10 mouse cellular contexts compared by ENCODE assay signal in genomic region chr3:27982436-27983017, GRCm38 (mm10). TPM values are rescaled to one million over a fixed set of nuclear protein-coding genes. Genes with fewer than 3 reads are reported as not detected.
DNase-seq lines count a peak whose midpoint lies in the region; ATAC-seq and TF ChIP-seq lines count a peak whose summit lies in the region.
"Had no signal": no experiment of that assay in that cellular context is flagged by ENCODE, and none has a peak within 500 bp of the region (broad histone marks: within the 10 kb centered on the region; RNA-seq: fewer than 3 reads in every experiment).

No protein-coding gene starts in this region.

- H3K4me3 ChIP-seq in liver, adult 2 months (ENCODE audit: insufficient read depth, low read depth, low read length): no peak overlapping the region
- H3K4me3 ChIP-seq in liver, embryonic 12.5 days: no peak overlapping the region
- H3K4me3 ChIP-seq in embryonic facial prominence, embryonic 10.5 days: no peak overlapping the region
- H3K4me3 ChIP-seq in limb, embryonic 10.5 days: no peak overlapping the region
- H3K4me3 ChIP-seq in neural tube, embryonic 12.5 days: no peak overlapping the region
- H3K4me3 ChIP-seq: midbrain, embryonic 12.5 days had no signal

- H3K9ac ChIP-seq in liver, adult 2 months (ENCODE audit: low read depth, low read length): no peak overlapping the region
- no peak overlapping the region for H3K9ac ChIP-seq in liver, embryonic 12.5 days
- H3K9ac ChIP-seq in neural tube, embryonic 12.5 days: no peak overlapping the region
- H3K9ac ChIP-seq: midbrain, embryonic 12.5 days had no signal

- H3K9me3 ChIP-seq in liver, embryonic 12.5 days (replicated peaks): no peaks in the 10 kb centered on the region
- no peaks in the 10 kb centered on the region for H3K9me3 ChIP-seq in embryonic facial prominence, embryonic 10.5 days
- no peaks in the 10 kb centered on the region for H3K9me3 ChIP-seq in limb, embryonic 10.5 days (replicated peaks)
- H3K9me3 ChIP-seq in neural tube, embryonic 12.5 days: no peaks in the 10 kb centered on the region
- H3K9me3 ChIP-seq: G1E; midbrain, embryonic 12.5 days had no signal

- 0 out of 2 replicates have a peak, but pooled peaks cover 4% of the 10 kb centered on the region for H3K79me2 ChIP-seq in liver, adult 2 months (ENCODE audit: control insufficient read depth, insufficient read depth, low read length)

- H3K4me2 ChIP-seq in liver, embryonic 12.5 days: no peak overlapping the region
- no peak overlapping the region for H3K4me2 ChIP-seq in neural tube, embryonic 12.5 days (replicated peaks)
- H3K4me2 ChIP-seq: midbrain, embryonic 12.5 days had no signal

- no peaks in the 10 kb centered on the region for H3K27me3 ChIP-seq in liver, adult 2 months (ENCODE audit: control insufficient read depth, insufficient read depth, low read length)
- no peaks in the 10 kb centered on the region for H3K27me3 ChIP-seq in liver, embryonic 12.5 days (replicated peaks)
- no peaks in the 10 kb centered on the region for H3K27me3 ChIP-seq in embryonic facial prominence, embryonic 10.5 days (replicated peaks; ENCODE audit: low read depth, poor library complexity, severe bottlenecking)
- no peaks in the 10 kb centered on the region for H3K27me3 ChIP-seq in limb, embryonic 10.5 days (ENCODE audit: low read depth, poor library complexity, severe bottlenecking)
- no peaks in the 10 kb centered on the region for H3K27me3 ChIP-seq in neural tube, embryonic 12.5 days (replicated peaks)
- H3K27me3 ChIP-seq: midbrain, embryonic 12.5 days had no signal

- peaks cover 9% of the 10 kb centered on the region for H3K4me1 ChIP-seq in liver, adult 2 months (ENCODE audit: control insufficient read depth, insufficient read depth, low read length)
- peaks cover 7% of the 10 kb centered on the region for H3K4me1 ChIP-seq in liver, embryonic 12.5 days
- H3K4me1 ChIP-seq in embryonic facial prominence, embryonic 10.5 days: peaks cover 13% of the 10 kb centered on the region
- H3K4me1 ChIP-seq in limb, embryonic 10.5 days: peaks cover 8% of the 10 kb centered on the region; the same call in 1 of the 2 replicates
- peaks cover 11% of the 10 kb centered on the region; the same call in 1 of the 2 replicates for H3K4me1 ChIP-seq in neural tube, embryonic 12.5 days

- no peak overlapping the region for H3K27ac ChIP-seq in liver, adult 2 months (replicated peaks; ENCODE audit: insufficient read depth, low read depth, low read length)
- H3K27ac ChIP-seq in liver, embryonic 12.5 days: no peak overlapping the region
- H3K27ac ChIP-seq in embryonic facial prominence, embryonic 10.5 days (replicated peaks): no peak overlapping the region
- no peak overlapping the region for H3K27ac ChIP-seq in limb, embryonic 10.5 days
- no peak overlapping the region for H3K27ac ChIP-seq in neural tube, embryonic 12.5 days
- H3K27ac ChIP-seq: midbrain, embryonic 12.5 days had no signal

- WGBS in liver, adult 2 months: 32% methylated on average over 7 of the region's 7 CpGs
- WGBS in liver, embryonic 12.5 days (ENCODE audit: insufficient replicate concordance): 36% methylated on average over 7 of the region's 7 CpGs
- 42% methylated on average over 7 of the region's 7 CpGs for WGBS in embryonic facial prominence, embryonic 10.5 days
- WGBS in limb, embryonic 10.5 days: 43% methylated on average over 7 of the region's 7 CpGs
- WGBS in neural tube, embryonic 12.5 days: 55% methylated on average over 7 of the region's 7 CpGs

- TF ChIP-seq POLR2A in liver, adult 2 months (IDR thresholded peaks at IDR 0.05; ENCODE audit: extremely low read depth, insufficient read depth, low read length): no peak

- DNase-seq in liver, adult 2 months (ENCODE audit: extremely low read depth, low read depth, low spot score): peak; percentile 70
- DNase-seq in embryonic facial prominence, embryonic 10.5 days (ENCODE audit: low spot score): peak; percentile 71
- peak; percentile 97 for DNase-seq in heart, adult 11 months
- DNase-seq in kidney, adult 9 months: peak; percentile 93
- peak; percentile 54 for DNase-seq in limb, embryonic 10.5 days (ENCODE audit: low spot score)
- DNase-seq in thymus, postnatal 36 days: peak; percentile 9 to 14

- peak; percentile 58 for TF ChIP-seq CTCF in liver, adult 2 months (IDR thresholded peaks at IDR 0.05; ENCODE audit: low read depth, low read length)

- no peak for ATAC-seq in liver, embryonic 12.5 days
- peak; percentile 60 for ATAC-seq in neural tube, embryonic 12.5 days (ENCODE audit: low FRiP score, low read depth)

- H3K36me3 ChIP-seq in liver, adult 2 months (ENCODE audit: control insufficient read depth, insufficient read depth, low read length): no peaks in the 10 kb centered on the region
- H3K36me3 ChIP-seq in liver, embryonic 12.5 days: no peaks in the 10 kb centered on the region
- no peaks in the 10 kb centered on the region for H3K36me3 ChIP-seq in embryonic facial prominence, embryonic 10.5 days (replicated peaks)
- H3K36me3 ChIP-seq in limb, embryonic 10.5 days: no peaks in the 10 kb centered on the region
- H3K36me3 ChIP-seq in neural tube, embryonic 12.5 days: no peaks in the 10 kb centered on the region
- H3K36me3 ChIP-seq: G1E; midbrain, embryonic 12.5 days had no signal

RNA-seq across cellular contexts. Expression of gene Pld1, which starts 44.0 kb away (rescaled TPM):
- 8.4 and 11.3 TPM in 2 replicates for total RNA-seq in liver, adult 2 months (2014; rRNA removed)
- polyA plus RNA-seq in liver, adult 2 months (2012; rRNA removed): 1.7 and 1.9 TPM in 2 replicates
- polyA plus RNA-seq in liver, embryonic 12.5 days (2016; fragmentation: Nextera tagmentation; extraction: Ambion mirVana): 2.6 and 2.8 TPM in 2 replicates
- 2.0 and 2.3 TPM in 2 replicates for polyA plus RNA-seq in embryonic facial prominence, embryonic 10.5 days (2016; fragmentation: Nextera tagmentation; extraction: Ambion mirVana)
- 1.2 and 2.1 TPM in 2 replicates for polyA plus RNA-seq in limb, embryonic 10.5 days (2016; fragmentation: Nextera tagmentation; extraction: Ambion mirVana)
- polyA plus RNA-seq in neural tube, embryonic 12.5 days (2016; fragmentation: Nextera tagmentation; extraction: Ambion mirVana): 4.2 TPM in 2 replicates
- polyA plus RNA-seq: G1E had no signal

Comparison
In these comparisons a context has a peak if more than half of its experiments do, and no peak if none do; other contexts are left out.
1. DNase-seq: peak in every context shown above with its lines; median percentile 97 in heart, adult 11 months; 93 in kidney, adult 9 months; 71 in embryonic facial prominence, embryonic 10.5 days; 70 in liver, adult 2 months; 54 in limb, embryonic 10.5 days; 12 in thymus, postnatal 36 days.